Mouse (Mus musculus) myocyte (in vitro differentiated cells): ENCODE data around the gene Ptgir. TPM values are rescaled to one million over a fixed set of nuclear protein-coding genes. Genes with fewer than 3 reads are reported as not detected.

ENCODE experiments used
- H3K27me3 ChIP-seq: one replicate; pipeline ENCODE4 v1.6.1; 2011; ENCODE audit not compliant: control insufficient read depth, insufficient read depth, insufficient read length
- H3K36me3 ChIP-seq: one replicate; pipeline ENCODE4 v1.6.1; 2011; ENCODE audit not compliant: control insufficient read depth, insufficient read depth
- H3K4me2 ChIP-seq: one replicate; pipeline ENCODE4 v1.6.1; 2011; ENCODE audit warnings: low read depth, control low read depth
- H3K4me3 ChIP-seq: one replicate; pipeline ENCODE4 v1.5.1; 2011; ENCODE audit warnings: mild to moderate bottlenecking, control low read depth, moderate library complexity
- H3K79me2 ChIP-seq: one replicate; pipeline ENCODE4 v1.6.1; 2011; ENCODE audit not compliant: control insufficient read depth, insufficient read depth
- H3ac ChIP-seq: one replicate; pipeline ENCODE4 v1.6.1; 2011; ENCODE audit not compliant: control insufficient read depth, insufficient read length
- CEBPB ChIP-seq: IDR thresholded peaks from 2 replicates; pipeline ENCODE4 v1.6.1; 2011; ENCODE audit warnings: mild to moderate bottlenecking, moderate library complexity; ENCODE audit not compliant: poor library complexity, insufficient read depth, severe bottlenecking
- E2F4 ChIP-seq: IDR thresholded peaks from one replicate; pipeline ENCODE4 v1.6.1; 2011; ENCODE audit warnings: mild to moderate bottlenecking, control low read depth, moderate library complexity; ENCODE audit not compliant: insufficient read depth
- MAX ChIP-seq: IDR thresholded peaks from one replicate; pipeline ENCODE4 v1.6.1; 2011; ENCODE audit warnings: low read depth, mild to moderate bottlenecking, control low read depth
- MYOD1 ChIP-seq, 3 experiments: IDR thresholded peaks; one replicate each; pipeline ENCODE4 v1.6.1; 2011; ENCODE audit warnings: control low read depth in 2 of 3, low read depth in 2 of 3, mild to moderate bottlenecking in 2 of 3, moderate library complexity in 1 of 3; ENCODE audit not compliant: insufficient read length in 2 of 3, control insufficient read depth in 1 of 3
- MYOG ChIP-seq, 3 experiments: IDR thresholded peaks; one replicate each; pipeline ENCODE4 v1.6.1; 2011; ENCODE audit warnings: control low read depth in 2 of 3, low read depth in 2 of 3, mild to moderate bottlenecking in 2 of 3; ENCODE audit not compliant: insufficient read length in 2 of 3, control insufficient read depth in 1 of 3, insufficient read depth in 1 of 3
- POLR2A ChIP-seq: IDR thresholded peaks from one replicate; pipeline ENCODE4 v1.6.1; 2011; ENCODE audit warnings: low read depth, mild to moderate bottlenecking, control low read depth, moderate library complexity; ENCODE audit not compliant: insufficient read length
- POLR2AphosphoS2 ChIP-seq: IDR thresholded peaks from one replicate; pipeline ENCODE4 v1.6.1; 2011; ENCODE audit warnings: low read depth, control low read depth; ENCODE audit not compliant: insufficient read length
- REST ChIP-seq: IDR thresholded peaks from one replicate; pipeline ENCODE4 v1.6.1; 2011; ENCODE audit warnings: mild to moderate bottlenecking, control low read depth, moderate library complexity; ENCODE audit not compliant: insufficient read depth, insufficient read length
- SRF ChIP-seq: IDR thresholded peaks from one replicate; pipeline ENCODE4 v1.6.1; 2011; ENCODE audit warnings: low read depth; ENCODE audit not compliant: control insufficient read depth, insufficient read length
- TCF12 ChIP-seq: IDR thresholded peaks from one replicate; pipeline ENCODE4 v1.6.1; 2011; ENCODE audit warnings: mild to moderate bottlenecking, control low read depth; ENCODE audit not compliant: poor library complexity, insufficient read depth, severe bottlenecking
- TCF3 ChIP-seq: IDR thresholded peaks from one replicate; pipeline ENCODE4 v1.6.1; 2011; ENCODE audit warnings: low read depth, control low read depth; ENCODE audit not compliant: insufficient read length
- USF1 ChIP-seq: IDR thresholded peaks from one replicate; pipeline ENCODE4 v1.6.1; 2011; ENCODE audit warnings: low read depth, mild to moderate bottlenecking, control low read depth, moderate library complexity
- polyA plus RNA-seq: library from polyadenylated mRNA; unstranded; fragments of >200 nt; fragmentation: generic; extraction: Trizol; gene quantifications from one replicate; pipeline ENCODE4 v1.2.1, GENCODE M21; 2012; ENCODE audit warnings: missing spikeins

The Ptgir gene
- polyA plus RNA-seq, 1 experiment: 2.6 TPM

DNA sequence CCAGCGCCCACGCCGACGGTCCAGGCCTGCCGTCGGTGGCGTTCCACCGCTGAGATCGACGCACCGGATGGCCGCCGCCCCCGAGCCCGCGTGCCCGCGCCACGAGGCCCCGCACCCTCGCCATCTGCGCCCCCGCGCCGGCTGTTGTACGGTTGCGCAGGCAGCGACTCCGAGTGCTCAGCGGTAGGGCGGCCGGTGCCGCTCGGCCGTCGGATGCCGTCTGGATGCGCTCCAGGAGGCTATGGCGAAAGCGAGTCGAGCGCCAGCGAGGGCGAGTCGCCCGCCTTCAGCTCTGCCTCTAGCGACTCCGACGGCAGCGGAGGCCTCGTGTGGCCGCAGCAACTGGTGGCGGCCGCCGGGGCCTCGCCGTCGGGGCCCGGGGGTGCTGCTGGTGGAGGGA lies 20.4 kb upstream of the Ptgir start:
- no peaks in the 10 kb centered on the region for H3K36me3 ChIP-seq
- TF ChIP-seq POLR2AphosphoS2 (no peak), POLR2A (no peak), REST (no peak), E2F4 (no peak), MYOD1 (IDR thresholded peaks at IDR 0.05; ENCODE audit: control insufficient read depth in 1 of 3, insufficient read length in 2 of 3, low read depth in 2 of 3) (no peak), MYOG (IDR thresholded peaks at IDR 0.05; ENCODE audit: control insufficient read depth in 1 of 3, insufficient read depth in 1 of 3, insufficient read length in 2 of 3, low read depth in 2 of 3) (no peak), MAX (no peak), TCF12 (no peak), SRF (no peak), TCF3 (no peak), USF1 (no peak)
- no peaks in the 10 kb centered on the region for H3K79me2 ChIP-seq
- H3ac ChIP-seq: no peak overlapping the region
- no peak overlapping the region for H3K4me2 ChIP-seq
- H3K27me3 ChIP-seq: no peaks in the 10 kb centered on the region
- no peak overlapping the region for H3K4me3 ChIP-seq

DNA sequence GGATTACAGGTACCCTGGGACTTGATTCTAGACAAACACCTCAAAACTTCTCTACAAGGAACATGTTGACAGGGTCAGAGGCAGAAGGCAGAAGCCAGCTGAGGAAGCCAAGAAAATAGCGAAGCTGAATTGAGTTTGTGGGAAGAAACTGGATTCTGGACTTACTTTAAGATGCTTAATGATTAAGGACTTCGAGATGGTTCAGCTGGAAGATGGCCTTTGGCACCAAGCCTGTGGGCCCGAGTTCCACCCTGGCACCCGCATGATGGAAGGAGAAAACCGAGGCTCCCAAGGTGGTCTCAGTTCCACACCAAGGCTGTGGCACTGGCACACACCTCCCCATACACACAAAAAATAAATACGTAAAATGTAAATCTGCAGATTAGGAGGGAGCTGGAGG lies 15.8 kb upstream of the Ptgir start:
- TF ChIP-seq POLR2AphosphoS2 (no peak), CEBPB (no peak), MYOD1 (IDR thresholded peaks at IDR 0.05; ENCODE audit: control insufficient read depth in 1 of 3, insufficient read length in 2 of 3, low read depth in 2 of 3) (no peak), TCF12 (no peak), SRF (no peak), E2F4 (no peak), TCF3 (no peak), USF1 (no peak), REST (no peak), MYOG (IDR thresholded peaks at IDR 0.05; ENCODE audit: control insufficient read depth in 1 of 3, insufficient read depth in 1 of 3, insufficient read length in 2 of 3, low read depth in 2 of 3) (no peak), POLR2A (no peak), MAX (no peak)
- Histone ChIP-seq H3K27me3 (no peaks in the 10 kb centered on the region), H3K36me3 (no peaks in the 10 kb centered on the region), H3ac (no peak overlapping the region), H3K79me2 (no peaks in the 10 kb centered on the region), H3K4me3 (no peak overlapping the region), H3K4me2 (peak overlapping the region; percentile 27)

DNA sequence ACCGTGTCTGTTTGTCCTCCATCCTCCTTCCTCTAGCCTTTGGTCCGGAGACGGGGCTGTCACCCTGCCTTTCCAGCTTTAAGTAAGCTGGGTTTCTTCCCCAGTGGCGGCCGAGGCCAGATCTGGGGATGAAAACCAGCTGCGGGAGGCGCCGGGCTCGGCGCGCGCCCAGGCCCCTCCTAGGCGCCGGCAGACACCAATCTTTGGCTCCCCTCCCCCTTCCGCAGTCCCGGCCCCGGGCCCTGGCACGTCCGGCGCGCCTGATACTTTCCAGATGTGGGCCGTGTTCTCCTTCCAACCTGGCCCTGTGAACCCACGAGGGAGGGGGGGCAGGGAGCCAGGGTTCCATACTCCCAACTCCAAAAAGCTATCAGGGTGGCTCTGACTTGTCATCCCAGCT lies 15.3 kb upstream of the Ptgir start:
- H3ac ChIP-seq: no peak overlapping the region
- H3K4me3 ChIP-seq: peak overlapping the region; percentile 21
- H3K79me2 ChIP-seq: no peaks in the 10 kb centered on the region
- no peaks in the 10 kb centered on the region for H3K27me3 ChIP-seq
- no peaks in the 10 kb centered on the region for H3K36me3 ChIP-seq
- TF ChIP-seq MYOG (IDR thresholded peaks at IDR 0.05; ENCODE audit: control insufficient read depth in 1 of 3, insufficient read depth in 1 of 3, insufficient read length in 2 of 3, low read depth in 2 of 3): no peak
- TF ChIP-seq TCF3: no peak
- no peak for TF ChIP-seq E2F4
- H3K4me2 ChIP-seq: peak overlapping the region; percentile 90

DNA sequence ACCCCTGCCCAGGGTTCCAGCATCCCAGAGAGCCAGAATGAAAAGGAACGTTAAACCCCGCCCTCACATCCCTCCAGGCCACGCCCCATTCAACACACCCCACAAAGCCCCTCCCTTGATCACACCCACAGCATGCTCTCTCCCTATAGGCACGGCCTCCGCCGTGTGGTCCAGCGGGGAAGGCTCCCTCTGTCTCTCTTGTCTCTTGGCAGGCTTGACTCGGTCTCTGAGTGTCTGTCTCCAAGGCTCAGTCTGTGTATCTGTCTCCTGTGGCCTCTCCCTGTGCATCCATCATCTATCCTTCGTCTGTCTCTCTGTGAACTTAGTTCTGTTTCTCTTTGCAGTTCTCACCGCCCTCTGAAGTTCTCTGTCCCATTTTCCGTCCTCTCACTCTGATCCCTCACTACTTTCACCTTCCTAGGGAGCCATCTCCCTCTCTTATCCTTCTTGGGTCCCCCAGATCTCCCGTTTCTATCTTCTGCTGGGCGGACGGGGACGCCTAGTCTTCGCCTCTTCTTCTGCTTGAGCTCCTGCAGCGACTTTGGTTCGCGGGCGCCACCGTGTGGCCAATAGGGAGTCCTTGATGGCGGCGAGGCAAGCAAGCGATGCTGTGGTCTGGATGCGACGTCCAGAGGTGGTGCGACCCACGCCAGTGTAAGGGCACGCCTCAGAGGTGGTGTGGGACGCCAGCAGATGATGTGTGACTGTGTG lies 14.5 kb upstream of the Ptgir start, which contains the start of gene Gng8:
Gene Gng8, plus strand, starts transcription at position 146 of the 711 bp plus-strand sequence.
- Histone ChIP-seq H3K4me3 (peak within 1 kb of the TSS; percentile 21), H3K36me3 (no peaks in the 10 kb centered on the region), H3ac (no peak within 1 kb of the TSS), H3K79me2 (no peaks in the 10 kb centered on the region), H3K4me2 (peak within 1 kb of the TSS; percentile 90), H3K27me3 (no peaks in the 10 kb centered on the region)
- TF ChIP-seq POLR2A: peak; percentile 45
- peak; percentile 52 for TF ChIP-seq POLR2AphosphoS2
- TF ChIP-seq MYOD1 (IDR thresholded peaks at IDR 0.05; ENCODE audit: control insufficient read depth in 1 of 3, insufficient read length in 2 of 3, low read depth in 2 of 3): no peak

DNA sequence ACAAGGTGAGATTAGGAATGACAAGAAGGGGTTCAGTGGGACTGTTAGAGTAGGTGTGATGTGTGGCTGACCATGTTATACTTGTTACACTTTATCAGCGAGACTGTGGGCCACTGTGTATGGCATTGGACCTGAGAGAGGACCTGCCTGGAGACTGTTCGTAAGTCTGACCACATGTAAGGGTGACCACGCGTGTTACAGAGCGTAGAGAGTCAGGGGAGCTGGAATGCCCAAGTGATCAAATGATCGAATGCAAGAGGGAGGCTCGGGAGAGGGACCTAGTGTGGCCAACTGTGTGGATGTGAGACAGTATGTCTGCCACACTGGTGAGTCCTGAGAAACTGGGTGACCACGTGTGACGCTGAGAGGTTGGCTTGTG lies 13.9 kb upstream of the Ptgir start:
- Histone ChIP-seq H3ac (no peak overlapping the region), H3K4me3 (peak overlapping the region; percentile 21), H3K27me3 (no peaks in the 10 kb centered on the region), H3K79me2 (no peaks in the 10 kb centered on the region), H3K4me2 (peak overlapping the region; percentile 90), H3K36me3 (no peaks in the 10 kb centered on the region)
- TF ChIP-seq MYOD1 (IDR thresholded peaks at IDR 0.05; ENCODE audit: control insufficient read depth in 1 of 3, insufficient read length in 2 of 3, low read depth in 2 of 3) (no peak), MYOG (IDR thresholded peaks at IDR 0.05; ENCODE audit: control insufficient read depth in 1 of 3, insufficient read depth in 1 of 3, insufficient read length in 2 of 3, low read depth in 2 of 3) (no peak), TCF3 (no peak), POLR2AphosphoS2 (no peak), TCF12 (no peak), E2F4 (no peak), USF1 (no peak), REST (no peak), SRF (no peak), CEBPB (no peak), POLR2A (no peak), MAX (no peak)
